17 mouse cellular contexts compared by ENCODE assay signal in genomic region chr9:16440638-16441037, GRCm38 (mm10).
A peak's percentile ranks its signal among the peaks of the same experiment; 100 is the strongest.
DNase-seq lines count a peak whose midpoint lies in the region; ATAC-seq and TF ChIP-seq lines count a peak whose summit lies in the region.
"Had no signal": no experiment of that assay in that cellular context is flagged by ENCODE, and none has a peak within 500 bp of the region (broad histone marks: within the 10 kb centered on the region; RNA-seq: fewer than 3 reads in every experiment).

No protein-coding gene starts in this region.

- no peaks in the 10 kb centered on the region for H3K9me3 ChIP-seq in embryonic facial prominence, embryonic 14.5 days (ENCODE audit: control insufficient read depth, low read length)
- H3K9me3 ChIP-seq in embryonic facial prominence, embryonic 10.5 days: no peaks in the 10 kb centered on the region
- H3K9me3 ChIP-seq in stomach, embryonic 16.5 days (replicated peaks; ENCODE audit: control insufficient read depth, low read length): no peaks in the 10 kb centered on the region
- no peaks in the 10 kb centered on the region for H3K9me3 ChIP-seq in stomach, postnatal 0 days (ENCODE audit: control insufficient read depth, low read length)
- H3K9me3 ChIP-seq in midbrain, embryonic 12.5 days: no peaks in the 10 kb centered on the region
- H3K9me3 ChIP-seq in neural tube, embryonic 15.5 days (replicated peaks): no peaks in the 10 kb centered on the region
- H3K9me3 ChIP-seq: embryonic facial prominence, embryonic 12.5 days; forebrain, embryonic 12.5 days; kidney, embryonic 15.5 days; limb, embryonic 10.5 days; liver, embryonic 12.5 days; stomach, embryonic 15.5 days had no signal

- no peaks in the 10 kb centered on the region for H3K27me3 ChIP-seq in embryonic facial prominence, embryonic 14.5 days (replicated peaks; ENCODE audit: control insufficient read depth, insufficient read depth, low read length)
- no peaks in the 10 kb centered on the region for H3K27me3 ChIP-seq in embryonic facial prominence, embryonic 10.5 days (replicated peaks; ENCODE audit: low read depth, poor library complexity, severe bottlenecking)
- H3K27me3 ChIP-seq in stomach, embryonic 16.5 days (ENCODE audit: control insufficient read depth, insufficient read depth, low read length): no peaks in the 10 kb centered on the region
- no peaks in the 10 kb centered on the region for H3K27me3 ChIP-seq in stomach, postnatal 0 days (ENCODE audit: control insufficient read depth, insufficient read depth, low read length)
- H3K27me3 ChIP-seq in midbrain, embryonic 12.5 days: no peaks in the 10 kb centered on the region
- H3K27me3 ChIP-seq in neural tube, embryonic 15.5 days (replicated peaks): no peaks in the 10 kb centered on the region
- H3K27me3 ChIP-seq: CH12.LX; embryonic facial prominence, embryonic 12.5 days; forebrain, embryonic 12.5 days; kidney, embryonic 15.5 days; liver, embryonic 12.5 days; stomach, embryonic 15.5 days had no signal

- WGBS in embryonic facial prominence, embryonic 14.5 days: 42% methylated on average over 6 of the region's 6 CpGs
- WGBS in embryonic facial prominence, embryonic 10.5 days: 53% methylated on average over 6 of the region's 6 CpGs
- WGBS in stomach, embryonic 16.5 days: 59% methylated on average over 6 of the region's 6 CpGs
- 59% methylated on average over 6 of the region's 6 CpGs for WGBS in stomach, postnatal 0 days
- WGBS in midbrain, embryonic 12.5 days: 22% methylated on average over 6 of the region's 6 CpGs
- 20% methylated on average over 6 of the region's 6 CpGs for WGBS in neural tube, embryonic 15.5 days

- no peaks in the 10 kb centered on the region for H3K36me3 ChIP-seq in embryonic facial prominence, embryonic 14.5 days (ENCODE audit: control insufficient read depth, insufficient read depth, low read length)
- H3K36me3 ChIP-seq in embryonic facial prominence, embryonic 10.5 days (replicated peaks): no peaks in the 10 kb centered on the region
- no peaks in the 10 kb centered on the region for H3K36me3 ChIP-seq in stomach, embryonic 16.5 days (ENCODE audit: control insufficient read depth, insufficient read depth, low read length)
- H3K36me3 ChIP-seq in stomach, postnatal 0 days (ENCODE audit: control insufficient read depth, insufficient read depth, low read length): no peaks in the 10 kb centered on the region
- H3K36me3 ChIP-seq in midbrain, embryonic 12.5 days: no peaks in the 10 kb centered on the region
- no peaks in the 10 kb centered on the region for H3K36me3 ChIP-seq in neural tube, embryonic 15.5 days
- H3K36me3 ChIP-seq: embryonic facial prominence, embryonic 12.5 days; forebrain, embryonic 12.5 days; kidney, embryonic 15.5 days; limb, embryonic 10.5 days; liver, embryonic 12.5 days; stomach, embryonic 15.5 days had no signal

- H3K27ac ChIP-seq in embryonic facial prominence, embryonic 14.5 days (replicated peaks; ENCODE audit: low read depth, low read length): no peak overlapping the region
- no peak overlapping the region for H3K27ac ChIP-seq in embryonic facial prominence, embryonic 10.5 days (replicated peaks)
- H3K27ac ChIP-seq in stomach, embryonic 16.5 days (ENCODE audit: low read length): peak overlapping the region; percentile 52; the same call in 1 of the 2 replicates
- no peak overlapping the region for H3K27ac ChIP-seq in stomach, postnatal 0 days (replicated peaks)
- H3K27ac ChIP-seq in midbrain, embryonic 12.5 days (replicated peaks): peak overlapping the region; percentile 63
- peak overlapping the region; percentile 56; the same call in 1 of the 2 replicates for H3K27ac ChIP-seq in neural tube, embryonic 15.5 days (replicated peaks)
- H3K27ac ChIP-seq: embryonic facial prominence, embryonic 12.5 days; kidney, embryonic 15.5 days; limb, embryonic 10.5 days; liver, embryonic 12.5 days; stomach, embryonic 15.5 days had no signal

- H3K4me1 ChIP-seq in embryonic facial prominence, embryonic 14.5 days (ENCODE audit: control insufficient read depth, insufficient read depth, low read length): no peaks in the 10 kb centered on the region
- peaks cover 14% of the 10 kb centered on the region for H3K4me1 ChIP-seq in embryonic facial prominence, embryonic 10.5 days
- no peaks in the 10 kb centered on the region for H3K4me1 ChIP-seq in stomach, embryonic 16.5 days (ENCODE audit: control insufficient read depth, insufficient read depth, low read length)
- H3K4me1 ChIP-seq in stomach, postnatal 0 days (replicated peaks; ENCODE audit: control insufficient read depth, insufficient read depth): no peaks in the 10 kb centered on the region
- peaks cover 56% of the 10 kb centered on the region for H3K4me1 ChIP-seq in midbrain, embryonic 12.5 days
- H3K4me1 ChIP-seq in neural tube, embryonic 15.5 days: peaks cover 43% of the 10 kb centered on the region
- H3K4me1 ChIP-seq: embryonic facial prominence, embryonic 12.5 days; kidney, embryonic 15.5 days; limb, embryonic 10.5 days; liver, embryonic 12.5 days had no signal

- DNase-seq in embryonic facial prominence, embryonic 14.5 days (ENCODE audit: low spot score): peak; percentile 34
- no peak for DNase-seq in embryonic facial prominence, embryonic 10.5 days (ENCODE audit: low spot score)
- no peak for DNase-seq in stomach, postnatal 0 days (ENCODE audit: low spot score)
- DNase-seq in MN1 (ENCODE audit: low spot score): no peak
- no peak for DNase-seq in gastrocnemius, postnatal 14 days
- DNase-seq: adrenal gland, postnatal 25 days; cerebellum, postnatal 25 days had no signal

- H3K4me2 ChIP-seq in embryonic facial prominence, embryonic 14.5 days (ENCODE audit: low read depth, low read length): no peak overlapping the region
- H3K4me2 ChIP-seq in stomach, embryonic 16.5 days (ENCODE audit: low read depth, low read length): no peak overlapping the region
- H3K4me2 ChIP-seq in stomach, postnatal 0 days (replicated peaks; ENCODE audit: low read depth): no peak overlapping the region
- H3K4me2 ChIP-seq in midbrain, embryonic 12.5 days (replicated peaks): peak overlapping the region; percentile 16; the same call in 1 of the 2 replicates
- H3K4me2 ChIP-seq in neural tube, embryonic 15.5 days: 0 out of 2 replicates have a peak overlapping the region, but pooled peaks have one; percentile 1
- H3K4me2 ChIP-seq: embryonic facial prominence, embryonic 12.5 days; forebrain, embryonic 12.5 days; kidney, embryonic 15.5 days; liver, embryonic 12.5 days; stomach, embryonic 15.5 days had no signal

- ATAC-seq in embryonic facial prominence, embryonic 14.5 days (ENCODE audit: low read depth): no peak
- no peak for ATAC-seq in stomach, embryonic 16.5 days (ENCODE audit: insufficient read depth, low FRiP score)
- ATAC-seq in stomach, postnatal 0 days (ENCODE audit: low FRiP score, low TSS enrichment): no peak
- peak; percentile 25 for ATAC-seq in midbrain, embryonic 12.5 days (ENCODE audit: low FRiP score, low read depth)
- ATAC-seq in neural tube, embryonic 15.5 days (ENCODE audit: low FRiP score): no peak
- ATAC-seq: liver, embryonic 12.5 days had no signal

- TF ChIP-seq EP300 in stomach, postnatal 0 days (optimal IDR thresholded peaks at IDR 0.05): no peak

- TF ChIP-seq CTCF in stomach, postnatal 0 days (IDR thresholded peaks at IDR 0.05; ENCODE audit: low read depth): no peak

- H3K9ac ChIP-seq in embryonic facial prominence, embryonic 14.5 days (ENCODE audit: low read depth, low read length): no peak overlapping the region
- no peak overlapping the region for H3K9ac ChIP-seq in stomach, embryonic 16.5 days (ENCODE audit: low read length)
- no peak overlapping the region for H3K9ac ChIP-seq in stomach, postnatal 0 days (ENCODE audit: low read length)
- no peak overlapping the region for H3K9ac ChIP-seq in midbrain, embryonic 12.5 days (replicated peaks)
- H3K9ac ChIP-seq in neural tube, embryonic 15.5 days (replicated peaks): no peak overlapping the region
- H3K9ac ChIP-seq: embryonic facial prominence, embryonic 12.5 days; forebrain, embryonic 12.5 days; kidney, embryonic 15.5 days; liver, embryonic 12.5 days; stomach, embryonic 15.5 days had no signal

- no peak overlapping the region for H3K4me3 ChIP-seq in embryonic facial prominence, embryonic 14.5 days (ENCODE audit: low read depth, low read length)
- no peak overlapping the region for H3K4me3 ChIP-seq in embryonic facial prominence, embryonic 10.5 days
- H3K4me3 ChIP-seq in stomach, embryonic 16.5 days (replicated peaks; ENCODE audit: low read length): no peak overlapping the region
- no peak overlapping the region for H3K4me3 ChIP-seq in stomach, postnatal 0 days (ENCODE audit: low read depth, low read length)
- no peak overlapping the region for H3K4me3 ChIP-seq in midbrain, embryonic 12.5 days
- no peak overlapping the region for H3K4me3 ChIP-seq in neural tube, embryonic 15.5 days (replicated peaks)
- H3K4me3 ChIP-seq: embryonic facial prominence, embryonic 12.5 days; forebrain, embryonic 12.5 days; kidney, embryonic 15.5 days; limb, embryonic 10.5 days; liver, embryonic 12.5 days; stomach, embryonic 15.5 days had no signal

- intact Hi-C loops in gastrocnemius, postnatal 14 days (cut with DNase I; ENCODE audit: low total_unique reads): no loop called here

Comparison
In these comparisons a context has a peak if more than half of its experiments do, and no peak if none do; other contexts are left out.
1. H3K27ac ChIP-seq: peak in stomach, embryonic 16.5 days (single experiment), midbrain, embryonic 12.5 days (single experiment) and neural tube, embryonic 15.5 days (single experiment); none in embryonic facial prominence, embryonic 14.5 days (single experiment), embryonic facial prominence, embryonic 10.5 days (single experiment) and stomach, postnatal 0 days (single experiment).
2. H3K4me2 ChIP-seq: peak in midbrain, embryonic 12.5 days (single experiment) and neural tube, embryonic 15.5 days (single experiment); none in embryonic facial prominence, embryonic 14.5 days (single experiment), stomach, embryonic 16.5 days (single experiment) and stomach, postnatal 0 days (single experiment).